Mouse (Mus musculus) cerebellum, adult 11-12 months (tissue): ENCODE measurements around the gene Diras2.
"Not testable (repeated sequence)": the region's sequence is repeated elsewhere in the genome, so short reads cannot be mapped to it uniquely, and the experiment has no call there.

Experiments used
- DNase-seq: peaks from one replicate; pipeline ENCODE4 v3.0.0; 2022

The Diras2 gene

DNA sequence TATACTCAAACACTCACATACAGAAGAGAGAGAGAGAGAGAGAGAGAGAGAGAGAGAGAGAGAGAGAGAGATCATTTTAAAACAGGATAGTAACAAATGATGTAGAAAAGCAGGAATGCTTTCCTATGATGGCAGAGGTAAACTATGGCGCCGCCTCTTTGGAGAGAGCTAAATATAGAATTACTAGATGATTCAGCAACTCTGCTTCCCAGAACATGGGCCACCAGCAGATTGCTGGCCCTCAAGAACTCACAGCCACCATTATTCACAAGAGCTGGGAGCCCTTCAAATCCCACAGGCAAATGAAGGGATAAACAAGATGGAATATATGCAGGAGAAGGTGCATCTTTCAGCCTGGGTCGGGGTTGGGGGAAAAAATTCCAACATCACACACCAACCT, 15.0 kb downstream of the Diras2 start:
- no peak for DNase-seq

DNA sequence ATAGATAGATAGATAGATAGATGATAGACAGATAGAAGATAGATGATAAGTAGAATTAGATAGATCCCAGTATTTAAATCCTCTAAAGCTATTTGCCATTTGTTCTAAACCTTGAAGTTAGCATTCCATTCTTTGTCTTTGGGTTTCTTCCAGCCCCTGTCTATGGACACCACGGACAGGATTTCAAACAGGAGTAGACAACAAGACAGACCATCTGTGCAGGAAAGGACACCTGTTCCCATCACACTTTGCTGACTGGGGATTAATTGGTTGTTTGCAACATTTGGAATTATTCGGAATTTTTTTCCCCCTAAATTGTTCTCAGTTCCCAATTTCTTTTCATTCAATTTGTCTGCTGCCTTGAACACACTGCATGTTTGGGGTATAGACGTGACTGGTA, 17.5 kb downstream of the Diras2 start:
- DNase-seq: peak; percentile 81

- peak; percentile 93 for DNase-seq
Measured at GRCm38 (mm10) chr13:52512356-52512755, 18.7 kb downstream of the Diras2 start.

DNA sequence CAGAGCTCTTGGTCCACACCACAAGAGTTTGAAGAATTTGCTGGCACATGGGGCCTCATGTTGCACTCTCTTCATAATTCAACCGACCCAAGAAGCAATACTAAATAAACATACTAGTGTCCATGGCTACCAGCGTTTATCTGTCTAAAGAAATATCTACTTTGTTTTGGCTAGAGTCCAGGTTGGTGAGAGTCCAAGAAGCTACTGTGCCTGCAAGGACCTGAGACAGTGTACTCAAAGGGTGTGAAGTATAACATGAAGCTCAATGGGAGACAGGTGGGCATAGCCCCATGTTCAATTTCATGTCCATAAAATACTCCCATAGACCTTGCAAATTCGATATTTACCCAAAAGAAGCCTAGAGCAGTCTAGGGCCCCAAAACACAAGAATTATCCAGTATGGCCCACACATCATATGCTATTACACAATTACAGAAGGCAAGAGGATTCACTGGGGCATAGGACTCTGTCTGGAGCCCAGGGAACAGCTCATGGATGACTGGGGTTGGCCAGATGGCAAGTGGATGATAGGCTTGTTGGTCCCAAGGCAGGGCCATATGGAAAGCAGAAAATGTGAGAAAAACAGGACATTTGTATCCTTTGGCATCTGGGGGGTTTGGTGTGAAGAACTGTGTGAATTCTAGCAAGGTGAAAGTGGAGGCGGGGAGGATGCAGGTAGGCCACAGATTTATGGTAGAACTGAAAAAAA, 20.8 kb downstream of the Diras2 start:
- peak; percentile 87 for DNase-seq

GRCm38 (mm10) chr13:52507460-52508293, 23.4 kb downstream of the Diras2 start:
- peak; percentile 70 for DNase-seq

DNA sequence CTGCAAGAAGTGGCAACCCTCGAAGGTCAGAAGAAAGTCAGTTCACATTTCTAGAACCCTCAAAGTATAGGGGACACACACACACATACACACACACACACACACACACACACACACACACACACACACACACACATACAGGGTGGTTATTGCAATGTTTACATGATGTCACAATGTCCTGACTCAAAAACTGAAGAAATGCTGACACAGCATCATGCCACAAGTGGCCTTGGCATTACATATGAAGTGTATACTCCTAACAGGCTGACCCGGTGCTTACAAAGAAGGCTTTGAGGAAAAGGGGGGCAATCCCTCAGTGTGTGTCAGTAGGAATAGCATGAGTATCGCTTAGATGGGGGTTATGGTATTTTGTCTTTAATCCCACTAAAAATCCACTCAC, 24.3 kb downstream of the Diras2 start:
- not testable (repeated sequence) for DNase-seq

DNA sequence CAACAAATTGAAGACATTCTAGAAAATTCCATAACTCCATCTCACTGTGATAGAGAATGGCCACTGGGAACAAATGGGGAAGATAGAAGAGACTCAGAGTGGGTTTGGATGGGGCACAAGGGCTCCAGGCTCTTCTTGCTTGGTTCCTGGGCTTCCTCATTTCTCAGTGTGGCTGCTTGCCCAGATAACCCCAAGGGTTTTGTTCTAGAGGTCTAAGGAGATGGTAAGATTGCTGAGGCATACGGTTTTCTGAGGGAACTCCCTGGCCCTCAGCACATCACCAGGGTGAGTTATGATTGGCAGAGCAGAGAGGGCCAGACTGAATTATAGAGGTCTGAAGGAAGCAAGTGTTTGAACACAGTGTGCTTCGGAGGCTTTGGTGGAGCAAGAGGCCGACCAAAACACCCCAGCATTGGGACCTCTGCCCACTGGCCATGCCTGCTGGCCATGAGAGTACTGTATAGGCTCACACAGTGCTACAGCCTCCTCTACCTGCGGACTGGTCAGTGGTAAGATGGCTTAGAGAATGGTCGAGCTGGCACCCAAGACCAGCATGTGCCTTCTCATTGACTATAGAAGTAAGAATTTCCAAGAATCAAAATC, 25.3 kb downstream of the Diras2 start:
- peak; percentile 70 for DNase-seq

DNA sequence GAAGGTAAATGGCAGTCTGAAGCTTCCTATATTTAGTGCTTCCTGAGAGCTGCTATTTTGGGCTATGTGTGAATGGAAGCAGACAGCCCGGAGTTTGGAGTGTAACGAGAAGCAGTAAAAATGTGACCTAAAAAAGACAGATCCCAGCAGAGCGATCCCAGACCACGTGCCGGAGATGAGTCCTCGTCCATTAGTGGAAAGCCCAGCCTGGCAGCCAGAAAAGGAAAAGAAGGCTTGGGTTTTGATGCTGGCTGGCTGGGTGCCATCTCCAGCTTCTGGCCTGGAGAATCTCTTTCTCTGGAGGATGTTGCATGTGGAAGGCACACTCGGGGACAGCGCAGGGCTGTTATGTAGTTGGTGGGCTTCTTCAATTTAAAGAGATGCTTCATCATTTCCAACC, 29.4 kb downstream of the Diras2 start:
- DNase-seq: peak; percentile 89

DNA sequence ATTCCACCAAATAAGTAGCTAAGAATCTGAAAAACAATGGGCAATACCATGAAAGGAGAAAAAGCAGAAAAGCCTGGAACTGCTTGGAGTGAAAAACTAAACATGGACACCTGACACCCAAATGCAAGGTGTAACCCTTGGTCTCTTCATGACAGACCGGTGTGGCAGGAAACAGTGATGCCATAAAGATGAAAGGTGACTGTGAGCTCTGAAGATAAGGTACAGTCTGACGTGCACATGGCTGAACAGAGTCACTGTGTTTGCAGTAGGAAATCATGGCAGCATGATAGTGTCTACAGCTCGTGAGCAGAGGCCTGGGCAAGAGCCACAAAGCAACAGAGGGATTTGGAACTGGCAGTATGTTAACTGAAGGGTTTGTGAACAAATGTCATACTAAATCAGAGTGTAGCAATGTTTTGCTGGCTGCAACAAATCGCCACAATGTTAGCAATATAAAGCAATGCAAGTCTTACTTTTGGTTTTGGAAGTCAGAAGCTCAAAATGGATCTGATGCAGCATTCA, 34.0 kb downstream of the Diras2 start:
- DNase-seq: no peak

DNA sequence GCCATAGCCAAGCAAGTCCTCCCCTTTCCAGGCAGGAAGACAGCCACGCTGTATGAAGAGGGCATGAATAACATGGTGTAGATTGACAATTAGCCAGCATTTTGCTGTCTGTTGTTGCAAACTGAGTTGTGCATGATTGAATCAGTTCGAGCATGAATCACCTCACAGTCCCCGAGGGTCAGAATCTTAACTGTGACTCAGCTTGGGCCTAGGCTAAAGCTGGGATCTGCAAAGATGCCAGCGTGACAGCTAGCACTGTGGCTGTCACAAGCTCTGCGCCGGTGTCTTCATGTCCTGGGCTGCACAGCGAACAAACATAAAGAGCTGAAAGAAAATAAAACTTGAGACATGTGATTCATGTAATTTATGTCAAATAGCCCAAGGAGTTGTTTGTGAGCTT, 42.3 kb downstream of the Diras2 start:
- no peak for DNase-seq

GRCm38 (mm10) chr13:52484064-52484463, 47.0 kb downstream of the Diras2 start:
- DNase-seq: no peak

GRCm38 (mm10) chr13:52481786-52482185, 49.3 kb downstream of the Diras2 start:
- peak; percentile 70 for DNase-seq

DNA sequence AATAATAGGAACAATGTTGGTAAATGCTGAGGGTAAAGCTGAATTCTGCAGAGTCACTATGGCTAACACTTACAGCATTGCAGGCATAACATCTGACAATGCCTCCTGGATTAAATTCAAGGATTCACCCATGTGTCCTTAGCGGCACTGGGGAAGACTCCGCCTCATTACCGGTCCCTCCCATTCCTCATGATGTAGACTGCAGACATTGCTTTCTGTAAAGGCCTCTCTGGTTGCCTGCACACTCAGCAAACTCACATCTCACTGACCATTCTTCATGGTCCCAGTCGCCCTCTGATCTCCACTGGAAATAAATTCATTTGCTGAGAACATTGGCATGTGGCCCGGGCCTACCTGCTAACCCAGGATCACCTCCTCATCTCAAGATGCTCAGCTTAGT, 51.9 kb downstream of the Diras2 start:
- DNase-seq: no peak

DNA sequence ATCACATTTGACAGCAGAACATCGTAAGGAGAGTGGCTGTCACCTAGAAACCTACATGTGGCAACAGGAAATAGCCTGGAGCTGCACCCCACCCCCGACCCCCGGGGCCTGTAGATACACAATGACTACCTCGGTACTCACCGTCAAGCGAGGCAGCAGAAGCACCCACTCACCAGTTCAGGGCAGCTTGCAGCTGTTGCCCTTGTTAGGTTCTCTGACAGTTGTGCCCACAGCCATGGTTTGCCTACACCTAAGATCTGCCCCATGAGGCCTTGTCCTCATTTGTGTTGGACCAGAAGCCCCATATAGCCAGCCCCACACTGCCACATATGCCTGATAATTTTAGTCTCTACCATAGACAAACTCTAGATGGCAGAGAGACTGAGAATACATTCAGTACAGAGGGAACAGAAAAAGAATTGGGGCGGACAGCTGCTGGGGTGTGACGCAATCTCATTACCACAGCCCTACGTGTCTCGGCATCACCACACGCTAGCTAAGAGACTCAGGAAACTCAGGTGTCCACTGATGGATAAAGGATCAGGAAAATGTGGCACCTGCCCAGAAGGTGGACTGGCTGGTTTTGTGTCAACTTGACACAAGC, 54.0 kb downstream of the Diras2 start:
- DNase-seq: no peak

DNA sequence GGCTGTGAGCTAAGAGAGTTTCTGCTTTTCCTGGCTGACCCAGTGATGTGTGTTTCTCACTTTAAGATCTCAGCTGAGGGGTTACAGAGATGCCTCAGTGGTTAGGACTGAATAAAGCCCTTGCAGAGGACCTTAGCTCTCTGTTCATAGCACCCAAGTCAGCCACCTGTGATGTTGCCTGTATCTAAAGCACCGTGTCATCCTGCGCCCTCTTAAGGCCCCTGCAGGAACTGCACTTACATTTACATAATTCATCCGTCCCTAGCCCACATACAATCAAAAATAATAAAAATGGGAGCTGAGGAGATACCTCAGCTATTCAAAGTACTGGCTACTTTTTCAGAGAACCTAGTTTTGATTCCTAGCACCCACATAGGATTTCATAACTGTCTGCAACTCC, 54.9 kb downstream of the Diras2 start:
- DNase-seq: no peak

DNA sequence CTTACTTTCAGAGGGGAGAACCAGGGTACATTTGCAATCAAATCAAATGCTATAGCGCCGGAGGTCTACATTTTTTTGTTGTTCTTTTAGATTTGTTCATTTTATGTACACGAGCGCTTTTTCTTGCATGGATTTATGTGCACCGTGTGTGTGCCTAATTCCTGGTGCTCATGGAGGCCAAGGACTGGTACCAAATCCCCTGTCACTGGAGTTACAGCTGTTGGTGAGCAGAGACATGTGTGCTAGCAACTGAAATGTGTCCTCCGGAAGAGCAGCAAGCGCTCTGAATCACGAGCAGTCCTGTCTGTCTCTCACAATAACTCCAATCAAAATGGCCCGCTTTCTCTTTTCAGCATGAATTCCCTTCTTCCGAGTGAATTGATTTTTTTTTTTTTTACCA, 55.8 kb downstream of the Diras2 start:
- DNase-seq: no peak

DNA sequence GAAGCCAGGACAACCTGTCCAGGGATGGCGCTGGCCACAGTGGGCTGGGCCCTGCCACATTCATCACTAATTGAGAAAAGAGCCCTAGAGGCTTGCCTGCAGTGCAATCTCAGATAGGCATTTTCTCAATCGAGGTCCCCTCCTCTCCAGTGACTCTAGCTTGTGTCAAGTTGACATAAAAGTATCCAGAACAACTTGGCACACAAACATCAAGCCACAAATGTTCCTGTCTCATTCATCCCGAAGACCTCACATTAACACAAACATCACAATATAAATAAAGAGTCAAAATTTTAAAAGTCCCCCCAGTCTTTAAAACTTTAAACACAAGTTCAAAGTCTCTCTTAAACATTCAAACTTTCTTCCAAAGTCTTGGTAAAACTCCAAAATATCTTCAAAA, 56.3 kb downstream of the Diras2 start:
- DNase-seq: no peak

- peak; percentile 93 for DNase-seq
Measured at GRCm38 (mm10) chr13:52469795-52470690, 61.0 kb downstream of the Diras2 start.

DNA sequence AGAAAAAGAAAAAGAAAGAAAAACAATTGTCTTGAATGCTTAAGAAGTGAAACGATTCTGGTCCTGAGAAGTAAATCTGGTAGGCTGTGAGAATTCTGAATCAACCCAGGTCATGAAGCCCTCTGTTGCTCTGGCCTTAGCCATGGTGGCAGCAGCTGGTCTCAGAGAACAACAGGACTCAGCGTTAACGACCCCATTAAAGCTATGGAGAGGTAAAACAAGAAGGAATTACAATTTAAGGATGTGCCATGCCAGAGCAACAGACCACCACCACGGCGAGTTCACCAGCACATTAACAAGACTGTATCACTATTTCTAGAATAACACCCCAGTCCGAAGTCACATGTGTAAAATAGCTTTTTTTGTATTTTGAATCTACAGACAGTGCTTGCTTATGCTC, 65.9 kb downstream of the Diras2 start:
- DNase-seq: no peak

- peak; percentile 65 for DNase-seq
Measured at GRCm38 (mm10) chr13:52459982-52460381, 71.1 kb downstream of the Diras2 start.

GRCm38 (mm10) chr13:52457889-52458324, 73.2 kb downstream of the Diras2 start:
- peak; percentile 98 for DNase-seq
